Mouse (Mus musculus) spleen, adult 2 months (tissue): ENCODE measurements around the gene Mapkap1.

Experiments used
- CTCF ChIP-seq: fragments of 200-500 bp; IDR thresholded peaks from 2 replicates; pipeline ENCODE4 v1.5.1; 2011; ENCODE audit warnings: mild to moderate bottlenecking, inconsistent platforms; ENCODE audit not compliant: insufficient read depth, insufficient read length, insufficient replicate concordance; ENCODE audit errors: extremely low read depth
- POLR2A ChIP-seq: fragments of 200-500 bp; IDR thresholded peaks from 2 replicates; pipeline ENCODE4 v1.6.1; 2011; ENCODE audit warnings: low read depth, low read length, inconsistent platforms

DNA sequence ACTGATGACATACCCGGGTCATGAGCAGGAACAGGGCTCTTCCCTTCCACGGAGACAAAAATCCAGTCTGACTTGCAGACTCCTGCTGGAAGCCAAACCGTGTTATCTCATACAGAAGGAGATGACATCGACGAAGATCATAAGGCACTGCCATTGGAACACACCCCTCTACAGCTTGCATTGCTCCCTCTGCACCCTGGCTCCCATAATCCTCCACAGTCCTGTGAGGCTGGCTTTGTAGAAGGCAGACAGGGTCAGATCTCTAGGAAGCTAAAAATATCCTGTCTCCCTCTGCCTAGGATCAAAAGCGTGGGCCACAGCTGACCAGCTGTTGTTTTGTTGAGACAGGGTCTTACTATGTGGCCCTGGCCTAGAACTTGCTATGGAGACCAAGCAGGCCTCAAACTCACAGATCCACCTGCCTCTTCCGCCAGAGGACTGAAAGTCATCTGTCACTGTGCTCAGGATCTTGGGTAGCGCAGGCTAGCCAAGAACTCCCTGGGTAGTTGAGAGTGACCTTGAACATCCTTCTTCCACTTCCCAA is 262.7 kb downstream of the Mapkap1 start:
- TF ChIP-seq POLR2A (no peak), CTCF (no peak)
